Mouse (Mus musculus): ENCODE measurements around the gene Camta1. TPM values are rescaled to one million over a fixed set of nuclear protein-coding genes. Genes with fewer than 3 reads are reported as not detected.

Camta1 gene
- polyA plus RNA-seq, 1 experiment from 2014 or later = 137 TPM

GRCm38 (mm10) chr4:151096334-151097103 lies 765.2 kb downstream of the Camta1 start:
- no peak for ATAC-seq (replicated peaks; ENCODE audit: insufficient number of reproducible peaks, low FRiP score, low TSS enrichment)
- peak overlapping the region; percentile 4 for H3K4me3 ChIP-seq (ENCODE audit: low read depth, low read length)
- no peaks in the 10 kb centered on the region for H3K27me3 ChIP-seq (ENCODE audit: control insufficient read depth, insufficient read depth, low read length)
- H3K4me1 ChIP-seq (ENCODE audit: control insufficient read depth, insufficient read depth, low read length) = peaks cover 32% of the 10 kb centered on the region
- H3K9me3 ChIP-seq (replicated peaks; ENCODE audit: control insufficient read depth, low read length) = no peaks in the 10 kb centered on the region
- peak overlapping the region; percentile 54; the same call in 1 of the 2 replicates for H3K9ac ChIP-seq (ENCODE audit: low read depth, low read length)
- H3K36me3 ChIP-seq (ENCODE audit: control insufficient read depth, insufficient read depth, low read length) = no peaks in the 10 kb centered on the region
- 49% methylated on average over 18 of the region's 18 CpGs for WGBS (ENCODE audit: insufficient replicate concordance)
- H3K27ac ChIP-seq (ENCODE audit: low read depth, low read length) = peak overlapping the region; percentile 96
- H3K4me2 ChIP-seq = peak overlapping the region; percentile 49

- Histone ChIP-seq H3K4me3 (ENCODE audit: low read depth, low read length) (no peak overlapping the region), H3K9ac (ENCODE audit: low read depth, low read length) (peak overlapping the region; percentile 2; the same call in 1 of the 2 replicates), H3K4me2 (peak overlapping the region; percentile 20; the same call in 1 of the 2 replicates), H3K27ac (ENCODE audit: low read depth, low read length) (peak overlapping the region; percentile 96), H3K9me3 (replicated peaks; ENCODE audit: control insufficient read depth, low read length) (no peaks in the 10 kb centered on the region), H3K36me3 (ENCODE audit: control insufficient read depth, insufficient read depth, low read length) (no peaks in the 10 kb centered on the region), H3K4me1 (ENCODE audit: control insufficient read depth, insufficient read depth, low read length) (peaks cover 38% of the 10 kb centered on the region), H3K27me3 (ENCODE audit: control insufficient read depth, insufficient read depth, low read length) (no peaks in the 10 kb centered on the region)
- ATAC-seq (replicated peaks; ENCODE audit: insufficient number of reproducible peaks, low FRiP score, low TSS enrichment) = no peak
- WGBS (ENCODE audit: insufficient replicate concordance) = 35% methylated on average over 2 of the region's 2 CpGs
Observed at GRCm38 (mm10) chr4:151095207-151095606, 766.5 kb downstream of the Camta1 start.

- H3K27me3 ChIP-seq (ENCODE audit: control insufficient read depth, insufficient read depth, low read length) = no peaks in the 10 kb centered on the region
- H3K9ac ChIP-seq (ENCODE audit: low read depth, low read length) = no peak within 1 kb of the TSS
- WGBS (ENCODE audit: insufficient replicate concordance) = 78% methylated on average over 7 of the region's 7 CpGs
- H3K4me3 ChIP-seq (ENCODE audit: low read depth, low read length) = no peak within 1 kb of the TSS
- ATAC-seq (replicated peaks; ENCODE audit: insufficient number of reproducible peaks, low FRiP score, low TSS enrichment) = no peak
- H3K4me1 ChIP-seq (ENCODE audit: control insufficient read depth, insufficient read depth, low read length) = peaks cover 27% of the 10 kb centered on the region
- peak within 1 kb of the TSS; percentile 2 for H3K27ac ChIP-seq (ENCODE audit: low read depth, low read length)
- H3K36me3 ChIP-seq (ENCODE audit: control insufficient read depth, insufficient read depth, low read length) = peaks cover 10% of the 10 kb centered on the region; the same call in 1 of the 2 replicates
- no peak within 1 kb of the TSS for H3K4me2 ChIP-seq
- H3K9me3 ChIP-seq (replicated peaks; ENCODE audit: control insufficient read depth, low read length) = no peaks in the 10 kb centered on the region
Observed at GRCm38 (mm10) chr4:151089270-151089669, 772.4 kb downstream of the Camta1 start, which contains the start of gene Gm13090. Gm13090 (plus strand) TSS chr4:151089570.

- no peak overlapping the region for H3K9ac ChIP-seq (ENCODE audit: low read depth, low read length)
- H3K36me3 ChIP-seq (ENCODE audit: control insufficient read depth, insufficient read depth, low read length) = peaks cover 10% of the 10 kb centered on the region; the same call in 1 of the 2 replicates
- H3K27me3 ChIP-seq (ENCODE audit: control insufficient read depth, insufficient read depth, low read length) = no peaks in the 10 kb centered on the region
- H3K4me1 ChIP-seq (ENCODE audit: control insufficient read depth, insufficient read depth, low read length) = peaks cover 29% of the 10 kb centered on the region
- no peaks in the 10 kb centered on the region for H3K9me3 ChIP-seq (replicated peaks; ENCODE audit: control insufficient read depth, low read length)
- H3K4me3 ChIP-seq (ENCODE audit: low read depth, low read length) = no peak overlapping the region
- WGBS (ENCODE audit: insufficient replicate concordance) = 84% methylated on average over 14 of the region's 14 CpGs
- H3K4me2 ChIP-seq = no peak overlapping the region
- ATAC-seq (replicated peaks; ENCODE audit: insufficient number of reproducible peaks, low FRiP score, low TSS enrichment) = no peak
- no peak overlapping the region; the same call in 1 of the 2 replicates for H3K27ac ChIP-seq (ENCODE audit: low read depth, low read length)
Observed at GRCm38 (mm10) chr4:151088819-151089218, 772.9 kb downstream of the Camta1 start.

GRCm38 (mm10) chr4:151087358-151087757 lies 774.3 kb downstream of the Camta1 start:
- no peak overlapping the region for H3K4me2 ChIP-seq
- H3K36me3 ChIP-seq (ENCODE audit: control insufficient read depth, insufficient read depth, low read length) = peaks cover 10% of the 10 kb centered on the region; the same call in 1 of the 2 replicates
- H3K4me1 ChIP-seq (ENCODE audit: control insufficient read depth, insufficient read depth, low read length) = peaks cover 35% of the 10 kb centered on the region

GRCm38 (mm10) chr4:151083027-151083426 lies 778.6 kb downstream of the Camta1 start:
- H3K36me3 ChIP-seq (ENCODE audit: control insufficient read depth, insufficient read depth, low read length) = peaks cover 15% of the 10 kb centered on the region; the same call in 1 of the 2 replicates
- H3K27me3 ChIP-seq (ENCODE audit: control insufficient read depth, insufficient read depth, low read length) = no peaks in the 10 kb centered on the region
- H3K4me3 ChIP-seq (ENCODE audit: low read depth, low read length) = no peak overlapping the region
- H3K9me3 ChIP-seq (replicated peaks; ENCODE audit: control insufficient read depth, low read length) = no peaks in the 10 kb centered on the region
- 45% methylated on average over 5 of the region's 5 CpGs for WGBS (ENCODE audit: insufficient replicate concordance)
- peaks cover 17% of the 10 kb centered on the region for H3K4me1 ChIP-seq (ENCODE audit: control insufficient read depth, insufficient read depth, low read length)
- peak overlapping the region; percentile 50 for H3K27ac ChIP-seq (ENCODE audit: low read depth, low read length)
- no peak overlapping the region for H3K9ac ChIP-seq (ENCODE audit: low read depth, low read length)
- no peak for ATAC-seq (replicated peaks; ENCODE audit: insufficient number of reproducible peaks, low FRiP score, low TSS enrichment)
- H3K4me2 ChIP-seq = no peak overlapping the region

More at GRCm38 (mm10) chr4:151087358-151087757, 774.3 kb downstream of the Camta1 start:
- Histone ChIP-seq H3K27me3 (ENCODE audit: control insufficient read depth, insufficient read depth, low read length) (no peaks in the 10 kb centered on the region), H3K27ac (ENCODE audit: low read depth, low read length) (no peak overlapping the region), H3K4me3 (ENCODE audit: low read depth, low read length) (no peak overlapping the region), H3K9ac (ENCODE audit: low read depth, low read length) (no peak overlapping the region), H3K9me3 (replicated peaks; ENCODE audit: control insufficient read depth, low read length) (no peaks in the 10 kb centered on the region)
- no peak for ATAC-seq (replicated peaks; ENCODE audit: insufficient number of reproducible peaks, low FRiP score, low TSS enrichment)
- 75% methylated on average over 1 of the region's 1 CpGs for WGBS (ENCODE audit: insufficient replicate concordance)

GRCm38 (mm10) chr4:151081977-151082376 lies 779.7 kb downstream of the Camta1 start:
- peaks cover 14% of the 10 kb centered on the region for H3K36me3 ChIP-seq (ENCODE audit: control insufficient read depth, insufficient read depth, low read length)
- H3K9me3 ChIP-seq (replicated peaks; ENCODE audit: control insufficient read depth, low read length) = no peaks in the 10 kb centered on the region
- H3K27ac ChIP-seq (ENCODE audit: low read depth, low read length) = no peak overlapping the region
- peaks cover 17% of the 10 kb centered on the region for H3K4me1 ChIP-seq (ENCODE audit: control insufficient read depth, insufficient read depth, low read length)
- H3K4me3 ChIP-seq (ENCODE audit: low read depth, low read length) = no peak overlapping the region
- no peak for ATAC-seq (replicated peaks; ENCODE audit: insufficient number of reproducible peaks, low FRiP score, low TSS enrichment)
- no peak overlapping the region for H3K4me2 ChIP-seq
- H3K27me3 ChIP-seq (ENCODE audit: control insufficient read depth, insufficient read depth, low read length) = no peaks in the 10 kb centered on the region
- no peak overlapping the region for H3K9ac ChIP-seq (ENCODE audit: low read depth, low read length)
- 86% methylated on average over 13 of the region's 13 CpGs for WGBS (ENCODE audit: insufficient replicate concordance)

GRCm38 (mm10) chr4:151081355-151081754 lies 780.3 kb downstream of the Camta1 start:
- Histone ChIP-seq H3K4me3 (ENCODE audit: low read depth, low read length) (no peak overlapping the region), H3K4me1 (ENCODE audit: control insufficient read depth, insufficient read depth, low read length) (peaks cover 17% of the 10 kb centered on the region), H3K27me3 (ENCODE audit: control insufficient read depth, insufficient read depth, low read length) (no peaks in the 10 kb centered on the region), H3K27ac (ENCODE audit: low read depth, low read length) (no peak overlapping the region), H3K9me3 (replicated peaks; ENCODE audit: control insufficient read depth, low read length) (no peaks in the 10 kb centered on the region), H3K9ac (ENCODE audit: low read depth, low read length) (no peak overlapping the region), H3K36me3 (ENCODE audit: control insufficient read depth, insufficient read depth, low read length) (peaks cover 15% of the 10 kb centered on the region), H3K4me2 (no peak overlapping the region)
- no peak for ATAC-seq (replicated peaks; ENCODE audit: insufficient number of reproducible peaks, low FRiP score, low TSS enrichment)
- WGBS (ENCODE audit: insufficient replicate concordance) = 74% methylated on average over 2 of the region's 2 CpGs
